Mouse (Mus musculus): ENCODE measurements around the gene Nlrp14. TPM values are rescaled to one million over a fixed set of nuclear protein-coding genes. Genes with fewer than 3 reads are reported as not detected.
A peak's percentile ranks its signal among the peaks of the same experiment; 100 is the strongest.

Nlrp14 gene
- total RNA-seq, 1 experiment = 1.2 TPM

GRCm38 (mm10) chr7:107216845-107217244, 50.1 kb downstream of the Nlrp14 start:
- Histone ChIP-seq H3K4me3 (ENCODE audit: insufficient read depth in 1 of 2, low read depth in 1 of 2, low read length in 2 of 2, poor library complexity in 1 of 2, severe bottlenecking in 1 of 2) (no peak overlapping the region), H3K4me1 (ENCODE audit: control insufficient read depth in 2 of 2, insufficient read depth in 2 of 2, low read length in 2 of 2, poor library complexity in 1 of 2) (no peaks in the 10 kb centered on the region), H3K36me3 (ENCODE audit: control insufficient read depth, insufficient read depth, low read length, poor library complexity, severe bottlenecking) (no peaks in the 10 kb centered on the region; the same call in 1 of the 2 replicates), H3K27ac (ENCODE audit: insufficient read depth, low read depth, low read length, poor library complexity, severe bottlenecking) (no peak overlapping the region), H3K9me3 (ENCODE audit: control insufficient read depth, insufficient read depth, low read depth, low read length) (no peaks in the 10 kb centered on the region), H3K9ac (ENCODE audit: insufficient read depth, low read depth, low read length, poor library complexity, severe bottlenecking) (no peak overlapping the region)
- TF ChIP-seq CHD2 (IDR thresholded peaks at IDR 0.05; ENCODE audit: low read depth, low read length) (no peak), HCFC1 (IDR thresholded peaks at IDR 0.05; ENCODE audit: borderline replicate concordance, insufficient read depth, low read length) (no peak)
- in situ Hi-C loops (cut with MboI; ENCODE audit: low sequenced_read_pairs in 2 of 2, unreplicated experiment in 2 of 2) = loop anchor here (10.0 to 25.0 kb wide), 4 partner anchors 308 to 520 kb away; partner anchors contain the start of gene Olfml1 (in 1 of the 2)
- no peak for DNase-seq (ENCODE audit: low read depth, low spot score)

GRCm38 (mm10) chr7:107236854-107237253, 70.1 kb downstream of the Nlrp14 start:
- Histone ChIP-seq H3K27ac (ENCODE audit: insufficient read depth, low read depth, low read length, poor library complexity, severe bottlenecking) (peak overlapping the region; percentile 49; the same call in 1 of the 2 replicates), H3K36me3 (ENCODE audit: control insufficient read depth, insufficient read depth, low read length, poor library complexity, severe bottlenecking) (no peaks in the 10 kb centered on the region), H3K4me3 (ENCODE audit: insufficient read depth in 1 of 2, low read depth in 1 of 2, low read length in 2 of 2, poor library complexity in 1 of 2, severe bottlenecking in 1 of 2) (no peak overlapping the region), H3K4me1 (ENCODE audit: control insufficient read depth in 2 of 2, insufficient read depth in 2 of 2, low read length in 2 of 2, poor library complexity in 1 of 2) (peaks cover 9 to 25% of the 10 kb centered on the region in 2 experiments), H3K9ac (ENCODE audit: insufficient read depth, low read depth, low read length, poor library complexity, severe bottlenecking) (no peak overlapping the region), H3K9me3 (ENCODE audit: control insufficient read depth, insufficient read depth, low read depth, low read length) (no peaks in the 10 kb centered on the region)
- 0 out of 2 replicates have a peak, but pooled peaks have one; percentile 36 for TF ChIP-seq MAFK (IDR thresholded peaks at IDR 0.05; ENCODE audit: insufficient read depth, low read depth, low read length)
- TF ChIP-seq CHD2 (IDR thresholded peaks at IDR 0.05; ENCODE audit: low read depth, low read length) = peak; percentile 82
- TF ChIP-seq HCFC1 (IDR thresholded peaks at IDR 0.05; ENCODE audit: borderline replicate concordance, insufficient read depth, low read length) = no peak
- peak; percentile 87 for DNase-seq (ENCODE audit: low read depth, low spot score)
- in situ Hi-C loops (cut with MboI; ENCODE audit: low sequenced_read_pairs in 2 of 2, unreplicated experiment in 2 of 2) = no loop called here

- Histone ChIP-seq H3K9me3 (ENCODE audit: control insufficient read depth, insufficient read depth, low read depth, low read length) (no peaks in the 10 kb centered on the region), H3K9ac (ENCODE audit: insufficient read depth, low read depth, low read length, poor library complexity, severe bottlenecking) (peak overlapping the region; percentile 71; the same call in 1 of the 2 replicates), H3K4me3 (ENCODE audit: insufficient read depth in 1 of 2, low read depth in 1 of 2, low read length in 2 of 2, poor library complexity in 1 of 2, severe bottlenecking in 1 of 2) (peak overlapping the region; percentile 41 to 51), H3K4me1 (ENCODE audit: control insufficient read depth in 2 of 2, insufficient read depth in 2 of 2, low read length in 2 of 2, poor library complexity in 1 of 2) (peaks cover 9 to 25% of the 10 kb centered on the region in 2 experiments), H3K36me3 (ENCODE audit: control insufficient read depth, insufficient read depth, low read length, poor library complexity, severe bottlenecking) (no peaks in the 10 kb centered on the region), H3K27ac (ENCODE audit: insufficient read depth, low read depth, low read length, poor library complexity, severe bottlenecking) (peak overlapping the region; percentile 82)
- in situ Hi-C loops (cut with MboI; ENCODE audit: low sequenced_read_pairs in 2 of 2, unreplicated experiment in 2 of 2) = no loop called here
- TF ChIP-seq MAFK (IDR thresholded peaks at IDR 0.05; ENCODE audit: insufficient read depth, low read depth, low read length) = no peak
- no peak for TF ChIP-seq ZC3H11A (IDR thresholded peaks at IDR 0.05; ENCODE audit: borderline replicate concordance, low read depth, low read length)
- no peak for TF ChIP-seq ZNF384 (IDR thresholded peaks at IDR 0.05; ENCODE audit: low read depth, low read length)
- TF ChIP-seq CHD2 (IDR thresholded peaks at IDR 0.05; ENCODE audit: low read depth, low read length) = no peak
- no peak for TF ChIP-seq HCFC1 (IDR thresholded peaks at IDR 0.05; ENCODE audit: borderline replicate concordance, insufficient read depth, low read length)
- DNase-seq (ENCODE audit: low read depth, low spot score) = no peak
Observed at GRCm38 (mm10) chr7:107237498-107237897, 70.7 kb downstream of the Nlrp14 start.

DNA sequence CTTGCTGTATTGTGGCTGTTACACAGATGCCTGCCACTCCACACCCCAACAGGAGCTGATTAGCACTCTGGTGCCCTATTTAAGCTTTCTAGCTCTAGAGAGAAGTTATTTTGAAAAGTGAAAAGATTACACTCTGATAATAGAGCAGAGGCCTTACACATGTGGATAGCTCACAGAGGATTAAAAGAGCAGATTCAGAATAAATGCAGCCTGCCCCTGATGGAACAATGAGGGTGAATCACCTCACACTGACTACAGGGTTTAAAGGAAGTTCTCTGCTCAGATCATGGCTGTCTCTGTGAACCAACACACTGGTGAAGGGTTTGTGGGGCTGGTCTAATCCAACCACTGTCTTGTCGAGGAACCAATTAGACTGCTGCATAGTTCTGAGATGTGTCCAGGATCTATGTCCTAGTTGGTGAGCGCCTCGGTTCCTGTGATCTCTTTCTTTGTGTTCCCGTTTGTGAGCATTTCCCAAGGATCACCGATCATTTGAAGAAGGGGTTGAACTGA, 74.6 kb downstream of the Nlrp14 start:
- in situ Hi-C loops (cut with MboI; ENCODE audit: low sequenced_read_pairs in 2 of 2, unreplicated experiment in 2 of 2) = no loop called here
- Histone ChIP-seq H3K9ac (ENCODE audit: insufficient read depth, low read depth, low read length, poor library complexity, severe bottlenecking) (no peak overlapping the region), H3K27ac (ENCODE audit: insufficient read depth, low read depth, low read length, poor library complexity, severe bottlenecking) (peak overlapping the region; percentile 68; the same call in 1 of the 2 replicates), H3K36me3 (ENCODE audit: control insufficient read depth, insufficient read depth, low read length, poor library complexity, severe bottlenecking) (no peaks in the 10 kb centered on the region), H3K4me1 (ENCODE audit: control insufficient read depth in 2 of 2, insufficient read depth in 2 of 2, low read length in 2 of 2, poor library complexity in 1 of 2) (peaks cover 9 to 22% of the 10 kb centered on the region in 2 experiments), H3K9me3 (ENCODE audit: control insufficient read depth, insufficient read depth, low read depth, low read length) (no peaks in the 10 kb centered on the region), H3K4me3 (ENCODE audit: insufficient read depth in 1 of 2, low read depth in 1 of 2, low read length in 2 of 2, poor library complexity in 1 of 2, severe bottlenecking in 1 of 2) (no peak overlapping the region)
- TF ChIP-seq HCFC1 (IDR thresholded peaks at IDR 0.05; ENCODE audit: borderline replicate concordance, insufficient read depth, low read length) = no peak
- no peak for TF ChIP-seq ZC3H11A (IDR thresholded peaks at IDR 0.05; ENCODE audit: borderline replicate concordance, low read depth, low read length)
- no peak for TF ChIP-seq ZNF384 (IDR thresholded peaks at IDR 0.05; ENCODE audit: low read depth, low read length)
- TF ChIP-seq CHD2 (IDR thresholded peaks at IDR 0.05; ENCODE audit: low read depth, low read length) = no peak
- no peak for TF ChIP-seq MAFK (IDR thresholded peaks at IDR 0.05; ENCODE audit: insufficient read depth, low read depth, low read length)
- no peak for DNase-seq (ENCODE audit: low read depth, low spot score)

Other genes starting within 250 kb of the Nlrp14 start
- gene Olfr709-ps1, start 234.8 kb upstream of the Nlrp14 start, total RNA-seq (2012; rRNA removed) = not detected in 2 replicates
- not detected in 2 replicates for gene Olfr710, start 218.7 kb upstream of the Nlrp14 start, total RNA-seq (2012; rRNA removed)
- not detected in 2 replicates for gene Olfr6, start 203.1 kb upstream of the Nlrp14 start, total RNA-seq (2012; rRNA removed)
- gene Olfr711, start 191.5 kb upstream of the Nlrp14 start, total RNA-seq (2012; rRNA removed) = not detected in 2 replicates
- not detected in 2 replicates for gene Olfr2, start 160.9 kb upstream of the Nlrp14 start, total RNA-seq (2012; rRNA removed)
- not detected in 2 replicates for gene Olfr713, start 135.8 kb upstream of the Nlrp14 start, total RNA-seq (2012; rRNA removed)
- gene Olfr714, start 96.0 kb upstream of the Nlrp14 start, total RNA-seq (2012; rRNA removed) = not detected in 2 replicates
- not detected in 2 replicates for gene Olfr17, start 73.8 kb upstream of the Nlrp14 start, total RNA-seq (2012; rRNA removed)
- gene Olfr715b, start 56.6 kb upstream of the Nlrp14 start, total RNA-seq (2012; rRNA removed) = not detected in 2 replicates
- not detected in 2 replicates for gene Olfr715, start 35.9 kb upstream of the Nlrp14 start, total RNA-seq (2012; rRNA removed)
- not detected in 2 replicates for gene Olfr716, start 28.7 kb upstream of the Nlrp14 start, total RNA-seq (2012; rRNA removed)
- gene Rbmxl2, start 42.5 kb downstream of the Nlrp14 start, total RNA-seq (2012; rRNA removed) = 82.7 and 100 TPM in 2 replicates
- 8.4 and 12.0 TPM in 2 replicates for gene Syt9, start 203.7 kb downstream of the Nlrp14 start, total RNA-seq (2012; rRNA removed)

All from ES-E14 (cell line).